Mouse (Mus musculus): ENCODE results near the gene Lrguk.
A peak's percentile ranks its signal among the peaks of the same experiment; 100 is the strongest.

The Lrguk gene

DNA sequence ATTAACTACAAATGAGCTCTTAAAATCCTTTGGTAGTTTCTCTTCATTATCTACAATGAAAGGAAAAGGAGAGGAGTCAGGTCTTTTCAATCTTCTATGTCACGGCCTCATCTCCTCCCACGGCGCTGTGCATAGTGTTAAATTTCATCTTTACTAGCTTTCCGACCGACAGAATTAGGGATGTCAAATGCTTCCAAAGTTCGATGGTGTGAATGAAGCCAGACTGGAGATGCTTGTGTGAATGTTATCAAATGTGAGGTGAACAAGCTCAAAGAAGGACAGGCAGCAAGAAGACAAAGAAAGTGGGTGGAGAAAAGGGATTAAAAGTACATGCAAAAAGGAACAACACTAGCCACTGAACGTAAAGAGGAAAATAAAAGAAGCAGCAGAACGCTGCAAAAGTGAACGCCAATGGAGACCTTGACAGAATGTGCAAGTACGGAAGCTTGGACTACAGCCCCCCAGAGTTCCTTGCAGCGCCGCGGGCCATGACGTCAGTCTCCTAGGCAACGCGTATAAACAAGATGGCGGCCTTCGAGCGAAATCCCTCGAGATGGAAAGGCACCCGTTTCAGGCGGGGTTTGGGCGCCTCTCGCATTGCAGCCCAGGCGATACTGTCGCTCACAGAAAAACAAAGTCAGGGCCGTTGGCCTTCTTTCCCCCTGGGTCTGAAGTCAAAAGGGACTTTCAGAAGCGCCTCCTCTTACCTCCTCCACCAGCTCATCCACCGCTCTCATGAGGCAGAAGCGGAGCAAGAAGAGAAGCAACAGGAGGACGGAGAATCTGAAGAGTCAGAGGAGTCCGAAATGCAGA is at the start of gene Lrguk:
Gene Lrguk, plus strand, starts transcription at position 516 of the 813 bp plus-strand sequence.
- peak; percentile 83 to 89 for DNase-seq

DNA sequence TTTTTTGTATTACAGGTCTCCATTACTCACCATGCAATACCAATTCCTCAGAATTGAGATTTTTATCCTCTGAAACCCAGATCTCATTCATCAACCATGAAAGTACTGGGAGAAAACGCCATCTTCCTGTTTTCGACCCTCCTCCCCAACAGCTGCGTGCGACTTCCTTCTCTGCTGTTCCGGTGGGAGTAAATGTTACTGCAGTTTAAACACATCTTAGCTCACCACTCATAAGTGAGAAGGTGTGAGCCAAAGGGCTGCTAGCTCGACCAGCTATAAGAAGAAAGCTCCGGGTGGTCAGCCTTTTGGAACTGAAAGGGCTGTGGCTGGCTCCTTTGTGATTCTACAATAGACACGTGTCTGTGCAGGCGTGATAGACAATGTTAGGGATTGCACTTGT is 46.5 kb upstream of the Lrguk start:
- DNase-seq = peak; percentile 38 to 48

DNA sequence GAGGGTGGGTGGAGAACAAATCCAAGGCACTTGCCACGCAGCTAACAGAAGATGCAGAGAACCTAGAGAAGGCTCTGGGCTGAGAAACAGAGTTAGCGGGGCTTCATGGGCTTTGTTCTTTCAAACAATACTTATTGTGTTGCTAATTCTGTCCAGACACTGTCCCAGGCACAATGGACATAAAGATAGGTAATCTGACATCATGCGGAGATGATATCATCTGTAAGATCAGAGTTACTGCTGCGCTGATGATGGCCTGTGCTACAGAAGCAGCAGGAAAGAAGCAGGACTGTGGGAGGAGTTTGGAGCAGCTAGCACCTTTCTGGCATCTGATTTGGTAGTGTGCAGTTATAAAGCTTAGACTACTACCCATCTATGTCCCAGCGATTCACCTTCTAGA is 42.1 kb upstream of the Lrguk start:
- no peak for DNase-seq

DNA sequence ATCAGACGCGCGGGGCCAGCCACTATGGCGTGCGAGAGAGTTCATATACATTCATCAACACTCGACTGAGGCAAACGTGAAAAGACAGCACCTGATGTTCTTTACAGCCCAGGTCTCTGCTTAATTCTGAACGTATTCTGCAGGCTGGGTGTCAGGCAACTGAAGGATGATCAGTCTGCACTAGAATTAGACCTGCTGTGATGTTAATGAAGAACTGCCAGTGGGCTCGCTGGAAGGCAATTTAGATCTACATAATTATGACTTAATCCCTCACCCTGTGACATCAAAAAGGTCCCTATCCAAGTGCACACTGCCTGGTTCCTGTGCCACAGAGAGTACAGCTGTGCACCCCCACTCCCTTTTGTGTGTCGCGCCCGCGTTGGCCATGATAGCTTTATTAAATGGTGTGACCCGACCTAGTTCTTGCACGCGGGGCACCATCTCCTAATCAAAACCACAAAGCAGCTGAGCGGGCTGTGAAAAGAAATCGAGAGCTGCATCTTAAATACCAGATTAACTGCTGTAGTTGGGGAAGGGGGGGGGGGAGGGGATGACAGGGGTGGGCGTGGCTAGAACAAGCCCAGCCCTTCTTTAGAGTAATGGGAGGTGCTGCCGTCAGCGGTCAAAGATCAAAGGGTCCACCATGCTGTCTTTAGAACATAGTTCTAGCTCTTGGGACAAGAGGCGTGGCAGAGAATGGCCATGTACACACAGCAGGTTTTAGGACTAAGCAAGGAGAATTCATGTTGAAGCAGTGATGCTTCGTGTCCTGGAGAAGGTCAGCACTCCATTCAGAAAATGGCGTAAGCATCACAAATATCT is 36.8 kb upstream of the Lrguk start:
- DNase-seq = no peak

DNA sequence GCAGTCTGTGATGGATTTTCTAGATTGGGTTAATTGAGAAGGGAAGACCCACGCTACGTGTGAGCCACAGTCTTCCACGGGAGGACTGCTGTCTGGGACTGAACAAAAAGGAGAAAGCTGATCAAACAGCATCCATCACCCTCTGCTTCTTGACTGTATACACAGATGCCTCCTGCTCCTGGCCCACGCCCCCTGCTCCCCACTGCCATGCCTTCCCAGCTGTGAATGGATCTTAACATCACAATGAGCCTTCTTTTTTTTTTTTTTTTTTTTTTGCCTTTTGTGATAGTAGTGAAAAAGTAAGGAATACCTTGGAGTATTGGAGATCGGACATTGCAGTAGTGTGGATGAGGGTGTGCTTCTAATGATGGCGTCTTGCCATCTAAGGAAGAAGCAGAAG is 35.4 kb upstream of the Lrguk start:
- no peak for DNase-seq

DNA sequence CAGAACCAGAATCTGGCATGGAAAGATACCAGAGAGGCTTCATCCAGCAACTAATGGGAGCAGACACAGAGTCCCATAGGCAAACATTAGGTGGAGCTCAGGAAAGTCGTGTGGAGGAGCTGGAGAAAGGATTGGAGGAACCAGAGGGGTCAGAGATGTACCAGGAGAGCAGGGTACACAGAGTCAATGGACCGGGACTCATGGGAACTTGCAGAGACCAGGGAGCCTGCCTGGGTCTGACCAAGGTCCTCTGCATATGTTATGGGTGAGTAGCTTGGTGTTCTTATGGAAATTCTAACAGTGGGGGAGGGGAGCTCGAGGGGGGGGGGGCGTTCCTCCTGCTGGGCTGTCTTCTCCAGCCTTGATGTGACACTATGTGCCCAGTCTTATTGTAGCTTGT is 30.7 kb upstream of the Lrguk start:
- no peak for DNase-seq

DNA sequence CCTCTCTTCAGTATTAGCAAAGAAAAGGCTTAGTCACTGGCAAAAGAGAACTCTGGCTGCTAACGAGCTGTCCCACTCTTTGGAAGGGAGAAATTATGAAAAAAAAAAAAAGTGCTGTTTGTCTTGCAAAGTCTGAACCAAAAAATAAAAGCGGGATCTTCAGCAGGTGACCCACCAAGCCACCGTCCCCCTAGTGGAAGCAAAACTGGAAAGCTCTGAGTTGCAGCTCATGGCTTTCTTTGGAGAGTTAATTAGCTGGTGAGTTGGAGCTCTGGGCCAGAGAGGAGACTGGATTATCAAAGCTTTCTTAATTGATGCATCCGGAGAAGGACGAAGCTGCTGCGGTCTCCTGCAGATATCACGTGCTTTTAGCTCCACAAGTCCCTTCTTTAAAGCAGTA is 29.7 kb upstream of the Lrguk start:
- no peak for DNase-seq

DNA sequence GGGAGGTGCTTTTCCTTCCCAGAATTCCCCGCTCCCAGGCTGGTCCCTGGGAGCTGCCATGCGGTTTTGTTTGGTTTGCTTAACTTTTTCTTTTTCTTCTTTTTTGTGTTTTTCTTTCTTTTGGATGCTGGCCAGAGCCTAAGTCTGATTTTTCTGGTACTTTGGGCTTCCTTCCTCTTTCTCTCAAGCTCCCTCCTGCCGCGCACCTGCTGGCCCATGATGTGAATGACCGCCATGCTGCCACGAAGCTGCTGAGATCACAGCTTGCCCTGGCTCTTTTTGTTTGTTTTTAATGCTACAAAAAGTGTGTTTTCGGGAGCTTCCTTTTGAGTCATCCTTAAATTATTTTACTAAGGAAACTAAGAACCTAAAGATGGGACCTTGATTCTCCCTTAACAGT is 28.6 kb upstream of the Lrguk start:
- DNase-seq = no peak

DNA sequence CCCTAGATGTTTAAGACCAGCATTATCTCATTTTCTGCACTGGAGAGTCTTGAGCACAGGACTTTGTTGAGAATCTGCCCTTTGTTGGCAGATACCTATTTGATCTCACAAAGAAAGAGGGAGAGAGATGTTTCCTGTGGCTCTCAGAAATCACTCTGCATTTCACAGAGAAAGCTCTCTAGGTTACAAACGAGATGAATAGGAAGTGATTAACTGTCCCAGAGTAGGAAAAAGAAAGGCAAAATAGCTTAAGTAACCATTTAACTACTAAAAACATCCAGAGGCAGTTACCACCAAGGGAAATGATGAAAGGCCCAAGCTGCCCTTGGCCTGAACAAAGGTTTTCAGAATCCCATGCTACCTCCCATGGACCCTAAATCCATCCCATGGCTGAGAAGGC is 26.2 kb upstream of the Lrguk start:
- no peak for DNase-seq

DNA sequence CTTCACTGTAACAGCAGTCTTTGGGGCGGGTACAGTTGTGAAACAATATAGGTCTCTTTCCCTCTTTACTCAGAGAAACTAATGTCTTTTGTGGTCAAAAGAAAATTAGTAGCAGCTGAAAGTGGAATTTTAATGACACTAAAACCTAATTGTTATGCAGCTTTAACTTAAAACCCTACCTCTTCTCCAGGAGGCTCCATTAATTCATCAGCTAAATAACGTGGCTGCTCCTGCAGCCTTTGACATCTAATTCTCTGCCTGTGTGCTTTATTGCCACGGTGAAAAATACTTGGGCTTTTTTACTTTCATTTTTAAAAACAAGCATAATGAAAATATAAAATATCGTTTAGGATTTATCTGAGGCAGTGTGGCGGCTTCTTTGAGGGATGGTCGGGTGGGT is 15.8 kb upstream of the Lrguk start:
- DNase-seq = no peak

DNA sequence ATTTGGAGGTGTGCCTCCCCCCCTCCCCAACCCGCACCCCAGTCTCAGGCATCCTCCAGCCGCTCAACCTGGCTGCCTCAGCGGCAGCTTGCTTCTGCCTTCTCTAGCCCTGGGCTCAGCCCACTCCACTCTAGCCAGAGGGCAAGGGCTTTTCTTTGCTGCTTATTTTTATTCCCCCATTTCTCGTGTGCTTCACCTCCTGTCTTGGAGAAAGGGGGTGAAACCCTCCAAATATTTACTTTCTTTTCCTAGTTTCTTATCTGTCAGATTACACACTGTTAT is 439 bp downstream of the Lrguk start:
- no peak for DNase-seq

DNA sequence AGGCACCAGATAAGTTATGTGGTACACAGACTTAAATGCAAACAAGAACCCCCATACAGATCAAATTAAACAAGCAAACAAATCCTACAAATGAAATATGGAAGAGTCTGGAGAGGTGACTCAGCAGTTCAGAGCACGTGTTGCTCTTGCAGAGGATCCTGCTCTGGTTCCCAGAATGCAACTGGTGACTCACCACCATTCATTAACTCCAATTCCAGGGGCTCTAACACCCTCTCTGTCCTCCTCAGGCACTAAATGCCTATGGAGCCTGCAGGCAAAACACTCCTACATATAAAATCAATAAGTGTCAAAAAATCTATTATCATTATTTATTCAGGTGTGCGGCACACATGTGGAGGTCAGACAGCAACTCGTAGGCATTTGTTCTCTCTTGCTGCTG is 4.8 kb downstream of the Lrguk start:
- no peak for DNase-seq

DNA sequence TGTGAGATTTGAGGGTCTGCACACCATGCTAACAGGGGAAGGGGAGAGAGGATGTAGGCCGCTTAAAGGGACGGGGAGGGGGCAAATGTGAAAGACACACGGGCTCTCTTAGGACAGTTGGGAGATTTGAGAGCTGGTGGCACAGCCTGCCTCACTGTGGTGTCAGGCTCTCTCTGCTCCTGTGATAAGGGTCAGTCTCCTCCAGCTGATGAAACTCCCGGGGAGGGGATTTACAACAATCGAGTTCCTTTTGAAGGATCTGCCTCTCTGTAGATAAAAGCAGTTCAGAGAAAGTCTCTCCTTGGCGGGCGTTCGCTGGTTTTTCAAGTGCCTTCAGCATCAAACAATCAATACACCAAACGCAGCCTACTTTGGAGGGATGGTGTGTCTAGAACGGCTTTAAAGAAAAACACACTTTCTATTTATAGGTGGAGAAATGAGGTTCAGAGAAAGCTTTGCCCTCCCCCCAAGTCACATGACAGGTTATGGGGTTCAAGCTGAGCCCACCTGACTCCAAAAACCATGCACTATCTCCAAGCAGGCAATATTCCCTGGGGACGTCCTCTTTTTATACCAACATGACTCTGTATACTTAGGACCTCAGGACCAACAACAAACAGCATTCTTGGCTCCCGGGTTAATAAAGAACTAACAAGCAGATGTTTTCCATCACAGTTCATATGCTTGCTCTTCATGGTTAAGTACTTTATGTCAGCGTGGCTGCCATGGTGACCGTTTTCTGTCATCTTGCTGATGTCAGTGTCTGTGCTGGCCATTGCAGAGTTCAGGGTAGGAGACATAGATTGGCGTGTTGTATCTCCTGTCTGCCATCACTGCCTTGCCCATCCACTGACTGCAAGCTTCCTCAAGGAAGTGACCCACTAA is 5.6 kb downstream of the Lrguk start:
- no peak for DNase-seq

DNA sequence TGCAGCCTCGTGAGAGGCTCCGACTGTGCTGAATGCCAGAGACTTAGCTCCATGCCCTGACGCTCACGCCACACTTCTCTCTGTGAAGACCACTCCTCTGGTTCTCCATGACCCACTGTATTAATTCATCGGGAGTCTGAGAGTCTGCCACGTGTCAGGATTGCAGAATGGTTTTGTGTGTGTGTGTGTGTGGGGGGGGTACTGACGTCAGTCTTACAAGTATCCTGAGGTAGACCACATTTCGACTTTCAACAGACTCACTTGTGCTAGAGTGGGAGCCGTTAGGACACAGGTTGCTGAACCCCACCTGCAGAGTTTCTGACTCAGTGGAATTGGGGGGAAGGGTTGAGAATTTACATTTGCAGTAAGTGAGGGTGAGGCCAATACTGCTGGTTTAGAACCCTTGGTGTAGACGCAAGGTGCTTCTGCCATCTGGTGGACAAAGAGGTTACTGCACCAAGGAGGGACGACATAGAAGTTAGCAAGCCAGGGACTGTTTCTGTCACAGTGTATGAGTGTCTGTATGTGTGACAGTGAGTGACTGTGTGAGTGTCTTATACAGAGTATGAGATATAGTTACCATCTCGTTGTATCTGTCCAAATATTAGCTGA is 11.5 kb downstream of the Lrguk start:
- peak; percentile 88 to 89 for DNase-seq

DNA sequence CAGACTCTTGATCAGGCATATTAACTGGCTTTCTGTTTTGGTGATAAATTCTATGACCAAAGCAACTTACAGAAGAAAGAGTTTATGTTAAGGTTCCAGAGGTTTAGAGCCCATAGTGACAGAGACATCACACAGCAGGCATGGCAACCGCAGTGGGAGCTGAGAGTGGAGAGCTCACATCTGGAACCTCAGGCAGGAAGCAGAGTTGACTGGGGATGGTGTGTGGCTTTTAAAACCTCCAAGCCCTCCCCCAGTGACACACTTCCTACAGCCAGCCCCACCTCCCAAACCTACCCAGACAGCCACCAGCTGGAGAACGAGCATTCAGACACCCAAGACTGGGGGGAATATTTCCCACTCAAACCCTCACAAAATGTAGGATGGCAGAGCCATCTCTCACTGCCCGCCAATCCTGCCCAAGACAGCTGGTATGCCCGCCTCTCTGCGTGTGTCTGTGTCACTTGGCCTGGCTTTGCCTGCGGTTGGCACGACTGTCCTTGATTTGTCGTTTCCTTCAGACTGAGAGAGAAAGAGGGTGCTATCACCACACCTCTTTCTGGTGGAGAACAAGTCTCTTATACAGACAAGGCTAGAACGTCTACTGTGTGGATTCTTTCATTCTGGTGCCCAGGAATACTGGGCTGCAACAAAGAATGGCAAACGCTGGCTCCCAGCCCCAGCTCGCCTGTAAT is 12.5 kb downstream of the Lrguk start:
- peak in 1 of 2 experiments; percentile 53 for DNase-seq

DNA sequence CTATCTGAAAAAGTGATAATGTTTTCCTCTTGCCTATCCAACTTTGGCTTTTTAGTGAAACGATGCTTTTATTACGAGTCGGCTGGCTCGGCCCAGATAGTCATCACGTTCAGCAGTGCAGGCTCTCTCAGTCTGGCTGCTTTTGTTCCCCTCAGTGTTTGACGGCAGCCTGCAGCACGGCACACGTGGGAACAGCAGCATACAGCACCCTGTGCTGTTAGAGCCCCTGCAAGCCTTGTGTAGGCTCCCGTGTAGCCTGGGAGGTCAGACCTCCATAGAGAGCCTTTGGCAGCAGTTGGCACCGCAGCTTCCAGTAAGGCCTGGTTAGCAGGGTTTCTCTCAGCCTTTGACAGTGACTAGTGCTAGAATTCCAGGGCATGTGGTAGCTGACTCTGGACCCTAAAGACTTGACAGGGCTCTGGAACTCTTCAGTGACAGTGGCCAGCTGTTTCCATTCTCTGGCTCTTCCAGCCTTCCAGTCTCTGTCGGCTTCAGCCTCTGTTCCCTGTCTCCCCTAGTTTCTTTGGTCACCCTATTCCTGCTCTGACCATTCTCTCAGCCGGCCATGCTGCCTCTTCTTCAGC is 15.1 kb downstream of the Lrguk start:
- DNase-seq = no peak

DNA sequence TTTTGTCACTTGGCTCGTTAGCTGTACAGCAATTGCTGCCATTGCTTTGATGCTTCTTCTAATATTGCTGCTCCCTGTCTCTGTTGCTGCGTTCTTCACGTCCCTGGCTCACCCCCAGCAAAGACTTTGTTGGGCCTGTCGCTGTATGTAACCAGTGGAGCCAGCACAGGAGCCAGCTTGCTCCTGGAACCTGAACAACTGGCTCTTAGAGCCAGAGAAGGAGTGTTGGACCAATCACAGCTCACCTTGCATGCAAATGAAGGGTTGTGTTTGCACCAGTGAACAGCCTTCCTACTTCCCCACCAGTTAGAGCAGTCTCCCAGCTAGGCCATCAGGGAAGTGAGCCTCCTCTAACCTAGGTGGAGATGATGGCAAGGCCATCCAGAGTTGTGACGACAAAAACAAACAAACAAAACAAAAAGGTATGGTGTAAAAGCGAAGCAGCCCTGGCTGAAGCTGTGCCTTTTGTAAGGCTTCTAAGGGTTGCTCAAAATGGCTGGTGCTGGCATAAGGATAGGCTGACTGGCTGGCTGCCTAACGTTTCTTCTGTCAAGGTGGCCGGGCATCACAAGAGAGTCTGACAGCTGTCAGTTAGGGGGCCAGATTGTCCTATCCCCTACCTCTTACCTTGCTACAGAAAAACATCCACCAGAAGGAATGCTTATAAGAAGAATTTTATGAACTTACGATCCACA is 15.7 kb downstream of the Lrguk start:
- DNase-seq = no peak

DNA sequence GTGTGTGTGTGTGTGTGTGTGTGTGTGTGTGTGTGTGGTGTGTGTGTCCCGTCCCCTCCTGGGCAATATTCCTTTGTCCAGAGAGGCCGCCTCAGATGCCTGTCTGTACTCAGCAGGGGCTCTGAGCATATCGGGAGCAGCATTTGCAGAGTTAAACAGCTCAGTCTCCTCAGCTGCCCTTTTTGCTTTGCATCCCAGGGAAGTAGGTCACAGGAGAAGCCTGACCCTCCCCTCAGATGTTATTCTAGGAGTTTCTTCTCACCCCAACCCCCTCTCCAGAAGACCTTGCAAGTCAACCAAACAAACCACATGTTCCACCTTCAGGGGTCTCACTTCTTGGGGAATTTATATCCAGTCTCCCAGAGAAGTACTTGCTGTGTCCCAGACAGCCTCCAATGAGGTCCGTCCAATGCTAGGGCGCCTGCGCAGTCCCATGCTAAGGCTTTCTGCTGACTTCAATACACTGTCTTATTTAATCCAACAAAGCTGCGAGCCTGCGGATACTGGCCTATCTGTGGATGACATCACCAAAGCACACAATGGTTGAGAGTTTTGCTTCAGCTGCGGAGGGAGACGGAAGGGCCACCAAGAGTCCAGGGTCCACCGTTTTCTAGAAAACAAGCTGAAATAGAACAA is 17.4 kb downstream of the Lrguk start:
- peak in 1 of 2 experiments; percentile 25 for DNase-seq

DNA sequence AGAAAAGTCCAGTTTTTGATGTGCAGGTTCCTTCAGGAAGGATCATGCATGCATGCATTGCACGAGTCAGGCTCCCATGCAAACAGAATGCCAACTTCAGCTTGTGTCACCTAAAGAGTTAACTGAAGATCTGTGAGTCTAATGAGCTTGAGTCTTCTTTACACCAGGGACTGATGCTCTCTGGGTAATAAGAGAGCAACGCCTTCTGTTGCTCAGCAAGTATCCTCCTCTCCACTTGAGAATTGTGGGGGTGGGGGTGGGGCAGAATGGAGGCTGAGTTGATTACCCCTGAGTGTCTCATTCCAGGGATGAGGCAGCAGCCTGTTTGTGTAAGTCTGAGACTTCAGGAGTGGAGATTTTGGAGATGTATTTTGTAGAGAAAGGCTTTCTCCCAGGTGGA is 20.2 kb downstream of the Lrguk start:
- no peak for DNase-seq

DNA sequence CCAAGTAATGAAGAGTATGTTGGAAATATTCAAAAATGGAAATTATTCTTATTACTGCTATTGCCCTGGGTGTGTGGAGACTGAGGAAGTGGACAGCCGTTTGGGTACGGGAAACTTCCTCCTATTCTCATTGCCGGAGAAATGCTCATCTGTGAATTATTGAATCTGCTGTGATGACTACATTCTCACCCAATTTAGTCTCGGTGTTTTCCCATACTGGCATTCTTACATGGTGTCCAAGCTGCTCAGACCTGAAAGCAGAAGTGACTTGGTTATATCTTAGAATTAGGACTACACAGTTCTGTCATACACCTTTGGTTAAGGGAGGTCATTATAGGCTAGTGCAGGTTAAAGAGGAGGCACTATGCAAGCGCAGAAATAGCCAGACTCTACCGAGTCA is 30.5 kb downstream of the Lrguk start:
- no peak for DNase-seq

DNA sequence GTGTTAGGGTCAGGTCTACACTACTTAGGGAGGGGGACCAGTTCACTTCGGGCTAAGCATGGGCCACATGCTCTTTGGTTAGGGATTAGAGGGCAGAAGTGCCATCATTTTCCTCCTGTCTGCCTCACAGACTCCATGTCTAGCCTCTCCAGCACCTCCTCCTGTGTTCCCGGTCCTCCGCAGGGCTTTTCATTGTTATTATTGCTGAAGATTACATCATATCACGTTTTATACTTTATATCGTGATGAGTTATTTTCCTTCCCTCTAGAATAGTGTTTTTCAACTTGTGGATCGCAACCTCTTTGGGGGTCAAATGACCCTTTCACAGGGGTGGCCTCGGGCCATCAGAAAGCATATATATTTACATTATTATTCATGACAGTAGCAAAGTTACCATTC is 37.5 kb downstream of the Lrguk start:
- DNase-seq = no peak
